Mouse (Mus musculus) activated CD4-positive, CD25-positive, alpha-beta regulatory T cell (primary cell): Measurements from ENCODE around the gene Chrna7. TPM values are rescaled to one million over a fixed set of nuclear protein-coding genes. Genes with fewer than 3 reads are reported as not detected.

Experiments used
- polyA plus RNA-seq, 2 experiments: library from polyadenylated mRNA; unstranded; fragments of 100-300 nt; shearing (Covaris generic); gene quantifications; one replicate each; pipeline ENCODE4 v1.2.1; 2017

The Chrna7 gene
- polyA plus RNA-seq: under 1 TPM in 1 of 2 experiments, not detected in 1; 0.29 TPM

DNA sequence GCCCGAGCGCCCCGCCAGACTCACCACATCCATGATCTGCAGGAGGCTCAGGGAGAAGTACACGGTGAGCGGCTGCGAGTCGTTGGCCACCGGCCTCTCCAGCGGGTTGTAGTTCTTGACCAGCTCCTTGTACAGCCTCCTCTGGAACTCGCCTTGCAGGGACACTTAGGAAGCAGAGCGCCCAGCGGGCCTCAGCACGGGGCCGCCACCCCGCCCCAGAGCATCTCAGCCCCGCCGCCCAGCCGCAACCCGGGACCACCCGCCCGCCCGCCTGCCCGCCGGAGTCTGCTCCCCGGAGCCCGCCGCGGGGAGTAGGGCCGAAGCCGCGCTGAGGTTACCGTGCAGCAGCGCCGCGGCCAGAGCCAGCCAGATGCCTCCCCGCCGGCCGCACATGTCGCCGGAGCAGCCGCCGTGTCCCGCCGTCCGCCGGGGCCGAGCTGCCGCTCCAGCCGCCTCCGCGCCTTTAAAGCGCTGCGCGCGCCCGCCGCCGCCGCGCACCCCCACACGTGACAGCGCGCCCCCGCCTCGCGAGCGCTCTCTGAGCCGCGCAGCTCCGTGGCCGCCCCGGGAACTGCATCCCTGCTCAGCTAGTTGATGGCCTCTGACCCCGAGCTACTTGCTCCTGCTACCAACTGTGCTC, at the start of gene Chrna7:
Gene Chrna7, minus strand, starts transcription at position 486 of the 640 bp plus-strand sequence.

Other genes starting within 250 kb of the Chrna7 start
- not detected for gene Otud7a, start 232.2 kb upstream of the Chrna7 start, polyA plus RNA-seq